Comparison of ENCODE assay signal across 9 mouse cellular contexts in genomic region chr13:100553042-100553437, GRCm38 (mm10). TPM values are rescaled to one million over a fixed set of nuclear protein-coding genes. Genes with fewer than 3 reads are reported as not detected.
DNase-seq lines count a peak whose midpoint lies in the region; ATAC-seq and TF ChIP-seq lines count a peak whose summit lies in the region.
"Had no signal": no experiment of that assay in that cellular context is flagged by ENCODE, and none has a peak within 500 bp of the region (broad histone marks: within the 10 kb centered on the region; RNA-seq: fewer than 3 reads in every experiment).

No protein-coding gene starts in this region.

- TF ChIP-seq CTCF in E14TG2a.4 (conservative IDR thresholded peaks at IDR 0.05; ENCODE audit: low read length), result no peak

- no peak for ATAC-seq in heart, embryonic 11.5 days (replicated peaks; ENCODE audit: insufficient number of reproducible peaks, low FRiP score, low TSS enrichment)
- no peak for ATAC-seq in forebrain, embryonic 11.5 days (replicated peaks; ENCODE audit: low FRiP score)
- ATAC-seq in liver, embryonic 13.5 days (ENCODE audit: low read depth), result no peak

- peak overlapping the region; percentile 75 for H3K4me3 ChIP-seq in heart, embryonic 11.5 days (ENCODE audit: low read depth, low read length)
- H3K4me3 ChIP-seq in E14TG2a.4 (replicated peaks; ENCODE audit: low read length), result peak overlapping the region; percentile 94
- H3K4me3 ChIP-seq in forebrain, embryonic 11.5 days (ENCODE audit: low read depth, low read length), result peak overlapping the region; percentile 53
- H3K4me3 ChIP-seq in liver, embryonic 13.5 days (replicated peaks), result peak overlapping the region; percentile 64

- 11% methylated on average over 12 of the region's 12 CpGs for WGBS in heart, embryonic 11.5 days (ENCODE audit: insufficient replicate concordance)
- 2% methylated on average over 12 of the region's 12 CpGs for WGBS in forebrain, embryonic 11.5 days
- WGBS in liver, embryonic 13.5 days (ENCODE audit: insufficient replicate concordance), result 7% methylated on average over 12 of the region's 12 CpGs

- DNase-seq in heart, adult 9 months (ENCODE audit: low spot score in 2 of 2), result no peak
- DNase-seq in forebrain, embryonic 11.5 days (ENCODE audit: low spot score), result no peak
- no peak for DNase-seq in liver, embryonic 13.5 days
- DNase-seq in testis, postnatal 10 days (ENCODE audit: low spot score), result no peak
- no peak for DNase-seq in gastrocnemius, adult 8-10 months (ENCODE audit: low spot score in 2 of 2)
- no peak for DNase-seq in layer of hippocampus, adult 8-10 months (ENCODE audit: low spot score in 2 of 2)

- no peak overlapping the region for H3K27ac ChIP-seq in heart, embryonic 11.5 days (ENCODE audit: low read depth, low read length)
- no peak overlapping the region for H3K27ac ChIP-seq in forebrain, embryonic 11.5 days (ENCODE audit: low read depth, low read length)
- H3K27ac ChIP-seq in liver, embryonic 13.5 days, result no peak overlapping the region
- H3K27ac ChIP-seq: macrophage had no signal

- peak overlapping the region; percentile 64; the same call in 1 of the 2 replicates for H3K9ac ChIP-seq in heart, embryonic 11.5 days (ENCODE audit: low read depth, low read length)
- H3K9ac ChIP-seq in forebrain, embryonic 11.5 days (ENCODE audit: low read length), result no peak overlapping the region
- H3K9ac ChIP-seq in liver, embryonic 13.5 days, result peak overlapping the region; percentile 60; the same call in 1 of the 2 replicates

- peaks cover 36% of the 10 kb centered on the region for H3K27me3 ChIP-seq in heart, embryonic 11.5 days (ENCODE audit: control insufficient read depth, insufficient read depth, low read length)
- H3K27me3 ChIP-seq in E14TG2a.4 (ENCODE audit: insufficient read depth, low read length), result peaks cover 61% of the 10 kb centered on the region
- H3K27me3 ChIP-seq in forebrain, embryonic 11.5 days (ENCODE audit: control insufficient read depth, insufficient read depth, low read length), result peaks cover 39% of the 10 kb centered on the region
- H3K27me3 ChIP-seq in liver, embryonic 13.5 days, result peaks cover 51% of the 10 kb centered on the region

- H3K9me3 ChIP-seq in heart, embryonic 11.5 days (replicated peaks; ENCODE audit: control insufficient read depth, low read length), result no peaks in the 10 kb centered on the region
- no peaks in the 10 kb centered on the region for H3K9me3 ChIP-seq in E14TG2a.4 (ENCODE audit: low read length)
- no peaks in the 10 kb centered on the region for H3K9me3 ChIP-seq in forebrain, embryonic 11.5 days (ENCODE audit: control insufficient read depth, low read length)
- H3K9me3 ChIP-seq in liver, embryonic 13.5 days (replicated peaks), result no peaks in the 10 kb centered on the region

- 0 out of 2 replicates have a peak, but pooled peaks cover 6% of the 10 kb centered on the region for H3K4me1 ChIP-seq in heart, embryonic 11.5 days (ENCODE audit: control insufficient read depth, insufficient read depth, low read length)
- H3K4me1 ChIP-seq in E14TG2a.4 (replicated peaks; ENCODE audit: low read depth, low read length), result peaks cover 15% of the 10 kb centered on the region
- peaks cover 7% of the 10 kb centered on the region; the same call in 1 of the 2 replicates for H3K4me1 ChIP-seq in forebrain, embryonic 11.5 days (replicated peaks; ENCODE audit: control insufficient read depth, insufficient read depth, low read length)
- H3K4me1 ChIP-seq in liver, embryonic 13.5 days (replicated peaks), result peaks cover 9% of the 10 kb centered on the region

- H3K4me2 ChIP-seq in heart, embryonic 11.5 days, result peak overlapping the region; percentile 100
- H3K4me2 ChIP-seq in forebrain, embryonic 11.5 days (ENCODE audit: low read depth, low read length, severe bottlenecking), result peak overlapping the region; percentile 98
- H3K4me2 ChIP-seq in liver, embryonic 13.5 days, result peak overlapping the region; percentile 78

- no peaks in the 10 kb centered on the region for H3K36me3 ChIP-seq in heart, embryonic 11.5 days (ENCODE audit: control insufficient read depth, insufficient read depth, low read length)
- H3K36me3 ChIP-seq in E14TG2a.4 (ENCODE audit: insufficient read depth, low read length), result no peaks in the 10 kb centered on the region
- H3K36me3 ChIP-seq in forebrain, embryonic 11.5 days (ENCODE audit: control insufficient read depth, insufficient read depth, low read length), result no peaks in the 10 kb centered on the region
- no peaks in the 10 kb centered on the region for H3K36me3 ChIP-seq in liver, embryonic 13.5 days

RNA-seq across cellular contexts. Expression of gene Ocln, which starts 0.5 kb away (rescaled TPM):
- polyA plus RNA-seq in heart, embryonic 11.5 days (2014; fragmentation: Nextera tagmentation; extraction: Ambion mirVana), result 1.5 and 1.7 TPM in 2 replicates
- polyA plus RNA-seq in forebrain, embryonic 11.5 days (2014; fragmentation: Nextera tagmentation; extraction: Ambion mirVana), result 2.6 and 2.9 TPM in 2 replicates
- polyA plus RNA-seq in liver, embryonic 13.5 days (2015; fragmentation: Nextera tagmentation; extraction: Ambion mirVana), result 5.3 and 6.4 TPM in 2 replicates
- under 1 TPM in 1 of 4 experiments, not detected in 3; 0.29 TPM for total RNA-seq in gastrocnemius, adult 8-10 months (2022)
- total RNA-seq in layer of hippocampus, adult 8-10 months (2022), result 10 to 100 TPM in 3 of 4 experiments, 1 to 10 TPM in 1; 10.0 to 14.1 (median 11.3) TPM
- polyA plus RNA-seq: macrophage had no signal
